Mouse (Mus musculus) hindbrain, embryonic 13.5 days (tissue): ENCODE results near the gene Znfx1. TPM values are rescaled to one million over a fixed set of nuclear protein-coding genes. Genes with fewer than 3 reads are reported as not detected.
A peak's percentile ranks its signal among the peaks of the same experiment; 100 is the strongest.

Experiments used
- ATAC-seq: fragments of 200-750 bp; cut with Nextera tagmentation; 2 replicates; pipeline ENCODE4 v1.8.0; 2017; ENCODE audit warnings: moderate TSS enrichment; ENCODE audit not compliant: low FRiP score
- H3K27ac ChIP-seq: fragments of 300-500 bp; sonication (generic); 2 replicates; pipeline ENCODE4 v1.5.1; 2015; ENCODE audit warnings: inconsistent platforms, mild to moderate bottlenecking, moderate library complexity
- H3K27me3 ChIP-seq: fragments of 300-500 bp; sonication (generic); 2 replicates; pipeline ENCODE4 v1.6.1; 2015; ENCODE audit warnings: mild to moderate bottlenecking, inconsistent platforms
- H3K36me3 ChIP-seq: fragments of 300-500 bp; sonication (generic); 2 replicates; pipeline ENCODE4 v1.6.1; 2015; ENCODE audit warnings: mild to moderate bottlenecking, inconsistent platforms
- H3K4me1 ChIP-seq: fragments of 300-500 bp; sonication (generic); replicated peaks from 2 replicates; pipeline ENCODE4 v1.6.1; 2015; ENCODE audit warnings: inconsistent platforms
- H3K4me2 ChIP-seq: fragments of 300-500 bp; sonication (generic); 2 replicates; pipeline ENCODE4 v1.6.1; 2015; ENCODE audit warnings: inconsistent platforms, mild to moderate bottlenecking, moderate library complexity
- H3K4me3 ChIP-seq: fragments of 300-500 bp; sonication (generic); 2 replicates; pipeline ENCODE4 v1.5.1; 2015; ENCODE audit warnings: mild to moderate bottlenecking, inconsistent platforms
- H3K9ac ChIP-seq: fragments of 300-500 bp; sonication (generic); 2 replicates; pipeline ENCODE4 v1.6.1; 2015; ENCODE audit warnings: mild to moderate bottlenecking, inconsistent platforms
- H3K9me3 ChIP-seq: fragments of 300-500 bp; sonication (generic); 2 replicates; pipeline ENCODE4 v1.6.1; 2016; ENCODE audit warnings: inconsistent platforms
- WGBS: fragments of 180-500 bp; shearing (Covaris S2); methylation state at CpG from one replicate; pipeline ENCODE4 v1.1.7; 2015; 5-methylcytosine and 5-hydroxymethylcytosine counted together
- polyA plus RNA-seq: library from polyadenylated mRNA; unstranded; fragments of >200 nt; fragmentation: Nextera tagmentation; extraction: Ambion mirVana; gene quantifications from 2 replicates; pipeline ENCODE4 v1.2.1, GENCODE M21; 2015

Znfx1 gene
- polyA plus RNA-seq, 1 experiment from 2014 or later, result 6.5 TPM

- no peaks in the 10 kb centered on the region for H3K9me3 ChIP-seq
- peaks cover 17% of the 10 kb centered on the region for H3K36me3 ChIP-seq
- no peak overlapping the region for H3K4me2 ChIP-seq
- H3K4me3 ChIP-seq, result no peak overlapping the region
- 0 out of 2 replicates have a peak overlapping the region, but pooled peaks have one; percentile 14 for H3K27ac ChIP-seq
- H3K4me1 ChIP-seq, result peaks cover 23% of the 10 kb centered on the region
- WGBS, result 59% methylated on average over 6 of the region's 6 CpGs
- H3K27me3 ChIP-seq, result no peaks in the 10 kb centered on the region
- ATAC-seq, result no peak
- no peak overlapping the region for H3K9ac ChIP-seq
Observed at GRCm38 (mm10) chr2:167070341-167070740, 7.5 kb upstream of the Znfx1 start.

- Histone ChIP-seq H3K27me3 (no peaks in the 10 kb centered on the region), H3K36me3 (peaks cover 25% of the 10 kb centered on the region), H3K9ac (no peak overlapping the region), H3K27ac (no peak overlapping the region), H3K4me1 (peaks cover 32% of the 10 kb centered on the region), H3K4me3 (no peak overlapping the region), H3K4me2 (no peak overlapping the region), H3K9me3 (no peaks in the 10 kb centered on the region)
- 53% methylated on average over 6 of the region's 6 CpGs for WGBS
- no peak for ATAC-seq
Observed at GRCm38 (mm10) chr2:167067575-167067974, 4.8 kb upstream of the Znfx1 start.

GRCm38 (mm10) chr2:167066528-167067516 is 4.0 kb upstream of the Znfx1 start:
- Histone ChIP-seq H3K9ac (no peak overlapping the region), H3K4me3 (no peak overlapping the region), H3K36me3 (peaks cover 25% of the 10 kb centered on the region), H3K9me3 (no peaks in the 10 kb centered on the region), H3K27ac (no peak overlapping the region), H3K4me2 (no peak overlapping the region), H3K27me3 (no peaks in the 10 kb centered on the region), H3K4me1 (peaks cover 31% of the 10 kb centered on the region)
- ATAC-seq, result no peak
- WGBS, result 32% methylated on average over 6 of the region's 6 CpGs

GRCm38 (mm10) chr2:167066031-167066430 is 3.2 kb upstream of the Znfx1 start:
- Histone ChIP-seq H3K36me3 (peaks cover 25% of the 10 kb centered on the region), H3K27me3 (no peaks in the 10 kb centered on the region), H3K9ac (0 out of 2 replicates have a peak overlapping the region, but pooled peaks have one; percentile 91), H3K4me2 (peak overlapping the region; percentile 66), H3K9me3 (no peaks in the 10 kb centered on the region), H3K4me1 (peaks cover 35% of the 10 kb centered on the region), H3K4me3 (no peak overlapping the region), H3K27ac (no peak overlapping the region)
- no peak for ATAC-seq
- WGBS, result 55% methylated on average over 1 of the region's 1 CpGs

- Histone ChIP-seq H3K9me3 (no peaks in the 10 kb centered on the region), H3K9ac (peak overlapping the region; percentile 91), H3K27ac (peak overlapping the region; percentile 20; the same call in 1 of the 2 replicates), H3K4me1 (peaks cover 39% of the 10 kb centered on the region), H3K4me3 (peak overlapping the region; percentile 85), H3K27me3 (no peaks in the 10 kb centered on the region), H3K36me3 (peaks cover 28% of the 10 kb centered on the region), H3K4me2 (peak overlapping the region; percentile 66)
- WGBS, result 25% methylated on average over 9 of the region's 9 CpGs
- no peak for ATAC-seq
Observed at GRCm38 (mm10) chr2:167064601-167065295, 1.9 kb upstream of the Znfx1 start.

- H3K27ac ChIP-seq, result peak overlapping the region; percentile 87
- ATAC-seq, result no peak
- peaks cover 43% of the 10 kb centered on the region for H3K4me1 ChIP-seq
- no peaks in the 10 kb centered on the region for H3K27me3 ChIP-seq
- H3K4me3 ChIP-seq, result peak overlapping the region; percentile 85
- peaks cover 33% of the 10 kb centered on the region for H3K36me3 ChIP-seq
- H3K9ac ChIP-seq, result peak overlapping the region; percentile 91
- under 1% methylated on average over 7 of the region's 7 CpGs for WGBS
- H3K4me2 ChIP-seq, result peak overlapping the region; percentile 66
- H3K9me3 ChIP-seq, result no peaks in the 10 kb centered on the region
Observed at GRCm38 (mm10) chr2:167063906-167064496, 1.2 kb upstream of the Znfx1 start.

- WGBS, result under 1% methylated on average over 46 of the region's 60 CpGs
- Histone ChIP-seq H3K27me3 (no peaks in the 10 kb centered on the region), H3K4me1 (peaks cover 43% of the 10 kb centered on the region), H3K36me3 (peaks cover 41% of the 10 kb centered on the region), H3K9ac (peak overlapping the region; percentile 91), H3K9me3 (no peaks in the 10 kb centered on the region), H3K4me3 (peak overlapping the region; percentile 85), H3K27ac (peak overlapping the region; percentile 95), H3K4me2 (peak overlapping the region; percentile 66)
- ATAC-seq, result peak; percentile 88
Observed at GRCm38 (mm10) chr2:167062497-167062911, 311 bp downstream of the Znfx1 start.

- no peak for ATAC-seq
- peaks cover 43% of the 10 kb centered on the region for H3K4me1 ChIP-seq
- no peak overlapping the region for H3K27ac ChIP-seq
- H3K4me2 ChIP-seq, result peak overlapping the region; percentile 66
- WGBS, result 25% methylated on average over 11 of the region's 11 CpGs
- peaks cover 46% of the 10 kb centered on the region for H3K36me3 ChIP-seq
- H3K9ac ChIP-seq, result peak overlapping the region; percentile 91
- H3K4me3 ChIP-seq, result peak overlapping the region; percentile 85
- no peaks in the 10 kb centered on the region for H3K9me3 ChIP-seq
- no peaks in the 10 kb centered on the region for H3K27me3 ChIP-seq
Observed at GRCm38 (mm10) chr2:167061381-167062034, 1.3 kb downstream of the Znfx1 start.

- no peaks in the 10 kb centered on the region for H3K27me3 ChIP-seq
- ATAC-seq, result no peak
- no peak overlapping the region for H3K27ac ChIP-seq
- peaks cover 46% of the 10 kb centered on the region for H3K36me3 ChIP-seq
- peaks cover 39% of the 10 kb centered on the region for H3K4me1 ChIP-seq
- H3K9ac ChIP-seq, result peak overlapping the region; percentile 55
- H3K9me3 ChIP-seq, result no peaks in the 10 kb centered on the region
- no peak overlapping the region for H3K4me3 ChIP-seq
- H3K4me2 ChIP-seq, result peak overlapping the region; percentile 66; the same call in 1 of the 2 replicates
Observed at GRCm38 (mm10) chr2:167060761-167061160, 2.1 kb downstream of the Znfx1 start.

- H3K9ac ChIP-seq, result peak overlapping the region; percentile 55
- H3K27me3 ChIP-seq, result no peaks in the 10 kb centered on the region
- no peak overlapping the region for H3K27ac ChIP-seq
- 70% methylated on average over 3 of the region's 3 CpGs for WGBS
- H3K4me1 ChIP-seq, result peaks cover 35% of the 10 kb centered on the region
- 0 out of 2 replicates have a peak overlapping the region, but pooled peaks have one; percentile 66 for H3K4me2 ChIP-seq
- no peaks in the 10 kb centered on the region for H3K9me3 ChIP-seq
- ATAC-seq, result no peak
- peaks cover 46% of the 10 kb centered on the region for H3K36me3 ChIP-seq
- H3K4me3 ChIP-seq, result no peak overlapping the region
Observed at GRCm38 (mm10) chr2:167060360-167060759, 2.5 kb downstream of the Znfx1 start.

- H3K9me3 ChIP-seq, result no peaks in the 10 kb centered on the region
- H3K4me1 ChIP-seq, result peaks cover 31% of the 10 kb centered on the region
- no peak for ATAC-seq
- H3K27me3 ChIP-seq, result no peaks in the 10 kb centered on the region
- peak overlapping the region; percentile 55 for H3K9ac ChIP-seq
- H3K36me3 ChIP-seq, result peaks cover 46% of the 10 kb centered on the region
- WGBS, result 64% methylated on average over 12 of the region's 12 CpGs
- H3K4me3 ChIP-seq, result no peak overlapping the region
- H3K4me2 ChIP-seq, result no peak overlapping the region
- no peak overlapping the region for H3K27ac ChIP-seq
Observed at GRCm38 (mm10) chr2:167059960-167060359, 2.9 kb downstream of the Znfx1 start.
